Mouse (Mus musculus): ENCODE data around the gene Trim29. TPM values are rescaled to one million over a fixed set of nuclear protein-coding genes. Genes with fewer than 3 reads are reported as not detected.

Trim29 gene
- polyA plus RNA-seq, 1 experiment from 2014 or later, result 1.5 TPM

GRCm38 (mm10) chr9:43269166-43269565 is 41.5 kb upstream of the Trim29 start:
- no peaks in the 10 kb centered on the region for H3K9me3 ChIP-seq (ENCODE audit: control insufficient read depth, low read length)
- peaks cover 15% of the 10 kb centered on the region for H3K27me3 ChIP-seq (replicated peaks; ENCODE audit: control insufficient read depth, insufficient read depth, low read length)
- WGBS, result 50% methylated on average over 8 of the region's 8 CpGs
- H3K9ac ChIP-seq (ENCODE audit: low read length), result no peak overlapping the region
- no peak overlapping the region for H3K4me3 ChIP-seq (ENCODE audit: low read depth, low read length)
- DNase-seq (ENCODE audit: low spot score) (no peak), ATAC-seq (replicated peaks; ENCODE audit: low FRiP score, low TSS enrichment, low read depth) (no peak)
- H3K4me1 ChIP-seq (replicated peaks; ENCODE audit: control insufficient read depth, insufficient read depth, low read length), result peaks cover 7% of the 10 kb centered on the region; the same call in 1 of the 2 replicates
- no peaks in the 10 kb centered on the region for H3K36me3 ChIP-seq (ENCODE audit: control insufficient read depth, insufficient read depth, low read length)
- H3K4me2 ChIP-seq (ENCODE audit: low read length), result no peak overlapping the region
- H3K27ac ChIP-seq (ENCODE audit: low read depth), result no peak overlapping the region

DNA sequence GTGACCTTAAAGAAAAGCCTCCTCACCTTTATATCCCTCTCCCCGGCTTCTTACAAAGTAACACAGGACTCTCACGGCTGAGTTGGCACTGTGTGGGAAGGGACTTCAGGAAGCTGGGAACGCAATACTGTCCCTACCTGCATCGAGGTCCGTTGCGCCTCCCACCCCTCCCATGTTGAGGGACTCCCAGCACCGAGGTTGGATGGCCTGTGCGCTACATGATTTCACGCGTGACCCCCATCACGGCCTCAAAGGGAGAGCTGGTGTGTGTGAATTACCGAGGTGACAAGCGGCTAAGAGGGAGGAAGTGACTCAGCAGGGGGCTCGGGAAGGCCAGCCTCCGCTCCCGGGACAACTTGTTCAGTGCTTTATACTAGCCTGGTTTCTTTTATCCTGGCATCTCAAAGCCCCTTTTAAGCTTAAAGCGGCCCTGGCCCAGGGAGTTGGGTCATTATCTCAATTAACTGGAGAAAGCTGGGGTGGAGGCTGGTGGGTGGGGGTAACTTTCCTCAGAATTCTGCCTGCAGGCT is 39.9 kb upstream of the Trim29 start:
- no peak overlapping the region for H3K4me3 ChIP-seq (ENCODE audit: low read depth, low read length)
- WGBS, result 16% methylated on average over 17 of the region's 17 CpGs
- ATAC-seq (replicated peaks; ENCODE audit: low FRiP score, low TSS enrichment, low read depth), result no peak

GRCm38 (mm10) chr9:43271761-43272518 is 38.7 kb upstream of the Trim29 start:
- ATAC-seq (replicated peaks; ENCODE audit: low FRiP score, low TSS enrichment, low read depth) (no peak), DNase-seq (ENCODE audit: low spot score) (no peak)
- Histone ChIP-seq H3K4me2 (ENCODE audit: low read length) (no peak overlapping the region), H3K27me3 (replicated peaks; ENCODE audit: control insufficient read depth, insufficient read depth, low read length) (peaks cover 15% of the 10 kb centered on the region), H3K36me3 (ENCODE audit: control insufficient read depth, insufficient read depth, low read length) (no peaks in the 10 kb centered on the region), H3K4me1 (replicated peaks; ENCODE audit: control insufficient read depth, insufficient read depth, low read length) (0 out of 2 replicates have a peak, but pooled peaks cover 6% of the 10 kb centered on the region), H3K9me3 (ENCODE audit: control insufficient read depth, low read length) (no peaks in the 10 kb centered on the region), H3K9ac (ENCODE audit: low read length) (no peak overlapping the region), H3K27ac (ENCODE audit: low read depth) (no peak overlapping the region), H3K4me3 (ENCODE audit: low read depth, low read length) (no peak overlapping the region)
- 69% methylated on average over 14 of the region's 14 CpGs for WGBS

More for the DNA sequence above, 39.9 kb upstream of the Trim29 start:
- H3K4me1 ChIP-seq (replicated peaks; ENCODE audit: control insufficient read depth, insufficient read depth, low read length), result 0 out of 2 replicates have a peak, but pooled peaks cover 6% of the 10 kb centered on the region
- DNase-seq (ENCODE audit: low spot score), result no peak
- H3K27ac ChIP-seq (ENCODE audit: low read depth), result no peak overlapping the region
- H3K36me3 ChIP-seq (ENCODE audit: control insufficient read depth, insufficient read depth, low read length), result no peaks in the 10 kb centered on the region
- H3K9ac ChIP-seq (ENCODE audit: low read length), result no peak overlapping the region
- no peaks in the 10 kb centered on the region for H3K9me3 ChIP-seq (ENCODE audit: control insufficient read depth, low read length)
- peak overlapping the region; percentile 34 for H3K4me2 ChIP-seq (ENCODE audit: low read length)
- peaks cover 15% of the 10 kb centered on the region for H3K27me3 ChIP-seq (replicated peaks; ENCODE audit: control insufficient read depth, insufficient read depth, low read length)

DNA sequence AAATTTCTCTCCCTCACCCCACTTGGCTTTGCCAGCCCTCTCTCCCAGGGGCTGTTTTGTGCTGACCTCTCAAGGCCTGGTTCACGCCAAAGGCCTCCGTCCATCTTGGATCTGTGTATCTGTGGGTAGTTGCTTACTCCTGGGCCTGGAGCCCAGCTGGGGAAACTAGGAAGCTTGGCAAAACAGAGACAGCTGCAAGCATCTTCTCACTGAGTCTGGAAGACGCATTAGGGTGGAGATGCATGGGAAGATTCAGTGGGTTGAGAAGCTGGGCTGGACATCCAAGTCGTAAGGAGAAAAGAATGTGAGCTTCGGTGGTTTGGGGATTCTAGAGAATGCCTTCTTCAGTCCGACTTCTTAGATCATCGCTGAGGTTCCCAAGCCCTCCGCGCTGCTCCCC is 36.9 kb upstream of the Trim29 start:
- Histone ChIP-seq H3K9me3 (ENCODE audit: control insufficient read depth, low read length) (no peaks in the 10 kb centered on the region), H3K4me2 (ENCODE audit: low read length) (no peak overlapping the region), H3K27ac (ENCODE audit: low read depth) (peak overlapping the region; percentile 14; the same call in 1 of the 2 replicates), H3K27me3 (replicated peaks; ENCODE audit: control insufficient read depth, insufficient read depth, low read length) (peaks cover 15% of the 10 kb centered on the region), H3K9ac (ENCODE audit: low read length) (no peak overlapping the region), H3K36me3 (ENCODE audit: control insufficient read depth, insufficient read depth, low read length) (no peaks in the 10 kb centered on the region), H3K4me3 (ENCODE audit: low read depth, low read length) (no peak overlapping the region), H3K4me1 (replicated peaks; ENCODE audit: control insufficient read depth, insufficient read depth, low read length) (0 out of 2 replicates have a peak, but pooled peaks cover 6% of the 10 kb centered on the region)
- WGBS, result 73% methylated on average over 9 of the region's 9 CpGs
- no peak for ATAC-seq (replicated peaks; ENCODE audit: low FRiP score, low TSS enrichment, low read depth)
- DNase-seq (ENCODE audit: low spot score), result no peak

- no peak overlapping the region for H3K4me2 ChIP-seq (ENCODE audit: low read length)
- peak; percentile 96 for DNase-seq (ENCODE audit: low spot score)
- H3K27ac ChIP-seq (ENCODE audit: low read depth), result no peak overlapping the region
- H3K9ac ChIP-seq (ENCODE audit: low read length), result no peak overlapping the region
- no peaks in the 10 kb centered on the region for H3K9me3 ChIP-seq (ENCODE audit: control insufficient read depth, low read length)
- no peaks in the 10 kb centered on the region for H3K36me3 ChIP-seq (ENCODE audit: control insufficient read depth, insufficient read depth, low read length)
- H3K27me3 ChIP-seq (replicated peaks; ENCODE audit: control insufficient read depth, insufficient read depth, low read length), result no peaks in the 10 kb centered on the region
- WGBS, result 6% methylated on average over 6 of the region's 6 CpGs
- no peaks in the 10 kb centered on the region for H3K4me1 ChIP-seq (replicated peaks; ENCODE audit: control insufficient read depth, insufficient read depth, low read length)
- ATAC-seq (replicated peaks; ENCODE audit: low FRiP score, low TSS enrichment, low read depth), result peak; percentile 91
- H3K4me3 ChIP-seq (ENCODE audit: low read depth, low read length), result no peak overlapping the region
Observed at GRCm38 (mm10) chr9:43284284-43284683, 26.4 kb upstream of the Trim29 start.

- Histone ChIP-seq H3K27ac (ENCODE audit: low read depth) (no peak overlapping the region), H3K4me2 (ENCODE audit: low read length) (no peak overlapping the region), H3K4me1 (replicated peaks; ENCODE audit: control insufficient read depth, insufficient read depth, low read length) (no peaks in the 10 kb centered on the region), H3K27me3 (replicated peaks; ENCODE audit: control insufficient read depth, insufficient read depth, low read length) (no peaks in the 10 kb centered on the region), H3K4me3 (ENCODE audit: low read depth, low read length) (no peak overlapping the region), H3K36me3 (ENCODE audit: control insufficient read depth, insufficient read depth, low read length) (no peaks in the 10 kb centered on the region), H3K9ac (ENCODE audit: low read length) (no peak overlapping the region), H3K9me3 (ENCODE audit: control insufficient read depth, low read length) (no peaks in the 10 kb centered on the region)
- WGBS, result 87% methylated on average over 4 of the region's 4 CpGs
- DNase-seq (ENCODE audit: low spot score), result no peak
- ATAC-seq (replicated peaks; ENCODE audit: low FRiP score, low TSS enrichment, low read depth), result no peak
Observed at GRCm38 (mm10) chr9:43285281-43285680, 25.4 kb upstream of the Trim29 start.

DNA sequence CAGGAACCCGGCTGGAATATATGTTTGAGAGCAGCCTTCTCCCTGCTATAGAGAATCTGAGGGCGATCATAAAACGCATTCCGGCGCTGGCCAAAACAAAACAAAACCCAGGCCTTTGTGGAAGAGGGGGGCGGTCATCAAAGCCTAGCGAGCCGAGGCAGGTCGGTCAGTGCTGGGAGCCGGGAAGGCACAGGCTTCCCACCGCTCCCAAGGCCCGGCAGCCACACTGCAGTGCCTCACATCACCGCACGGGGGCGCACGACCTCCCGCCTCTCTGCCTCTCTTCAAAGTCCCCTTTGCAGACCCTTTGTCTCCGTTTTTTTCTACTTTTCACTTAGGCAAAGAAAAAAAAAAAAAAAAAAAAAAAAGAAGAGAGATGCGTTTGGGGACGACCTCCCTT is 23.8 kb upstream of the Trim29 start:
- Histone ChIP-seq H3K27ac (ENCODE audit: low read depth) (no peak overlapping the region), H3K4me2 (ENCODE audit: low read length) (peak overlapping the region; percentile 16; the same call in 1 of the 2 replicates), H3K9ac (ENCODE audit: low read length) (no peak overlapping the region), H3K36me3 (ENCODE audit: control insufficient read depth, insufficient read depth, low read length) (no peaks in the 10 kb centered on the region), H3K4me3 (ENCODE audit: low read depth, low read length) (no peak overlapping the region), H3K4me1 (replicated peaks; ENCODE audit: control insufficient read depth, insufficient read depth, low read length) (no peaks in the 10 kb centered on the region), H3K27me3 (replicated peaks; ENCODE audit: control insufficient read depth, insufficient read depth, low read length) (no peaks in the 10 kb centered on the region), H3K9me3 (ENCODE audit: control insufficient read depth, low read length) (no peaks in the 10 kb centered on the region)
- 3% methylated on average over 20 of the region's 20 CpGs for WGBS
- ATAC-seq (replicated peaks; ENCODE audit: low FRiP score, low TSS enrichment, low read depth) (no peak), DNase-seq (ENCODE audit: low spot score) (peak; percentile 94)

DNA sequence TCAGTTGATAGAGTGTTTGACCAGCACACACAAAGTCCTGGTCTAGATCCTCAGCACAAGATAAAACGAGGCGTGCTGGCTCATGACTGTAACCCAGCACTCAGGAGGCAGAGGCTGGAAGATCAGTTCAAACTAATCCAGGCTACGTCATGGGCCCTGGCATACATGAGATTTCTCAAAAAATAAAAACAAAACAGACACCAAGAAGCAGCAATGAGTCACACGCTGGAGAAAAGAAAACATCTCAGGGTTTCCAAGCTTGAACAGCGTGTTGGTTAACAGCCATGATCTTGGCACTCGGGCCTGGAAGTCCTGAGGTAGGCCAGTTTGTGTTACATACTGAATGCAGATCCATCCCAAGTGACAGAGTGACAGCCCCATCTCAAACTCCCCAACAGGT is 17.6 kb upstream of the Trim29 start:
- Histone ChIP-seq H3K4me2 (ENCODE audit: low read length) (no peak overlapping the region), H3K9ac (ENCODE audit: low read length) (no peak overlapping the region), H3K36me3 (ENCODE audit: control insufficient read depth, insufficient read depth, low read length) (no peaks in the 10 kb centered on the region), H3K4me1 (replicated peaks; ENCODE audit: control insufficient read depth, insufficient read depth, low read length) (no peaks in the 10 kb centered on the region), H3K27ac (ENCODE audit: low read depth) (no peak overlapping the region), H3K9me3 (ENCODE audit: control insufficient read depth, low read length) (no peaks in the 10 kb centered on the region), H3K27me3 (replicated peaks; ENCODE audit: control insufficient read depth, insufficient read depth, low read length) (no peaks in the 10 kb centered on the region), H3K4me3 (ENCODE audit: low read depth, low read length) (no peak overlapping the region)
- ATAC-seq (replicated peaks; ENCODE audit: low FRiP score, low TSS enrichment, low read depth), result no peak
- DNase-seq (ENCODE audit: low spot score), result no peak
- 85% methylated on average over 6 of the region's 6 CpGs for WGBS

DNA sequence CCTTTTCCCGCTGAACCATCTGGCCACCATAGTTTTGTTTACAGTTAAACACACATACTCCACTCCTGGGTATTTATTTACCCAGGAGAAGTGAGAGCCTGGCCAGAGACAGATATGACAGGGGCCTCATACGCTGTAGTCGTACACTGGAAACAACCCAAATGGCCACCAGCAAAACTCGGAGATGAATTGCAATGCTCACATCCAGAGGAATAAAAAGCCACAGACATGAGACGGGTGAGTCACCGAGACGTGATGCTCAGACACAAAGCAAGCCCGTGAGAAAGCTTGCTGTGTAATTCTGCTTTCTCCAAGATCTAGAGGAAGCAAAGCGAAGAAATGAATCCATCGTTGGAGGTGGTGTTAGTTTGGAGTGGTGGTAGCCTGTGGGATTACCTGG is 10.3 kb upstream of the Trim29 start:
- Histone ChIP-seq H3K4me2 (ENCODE audit: low read length) (no peak overlapping the region), H3K4me1 (replicated peaks; ENCODE audit: control insufficient read depth, insufficient read depth, low read length) (0 out of 2 replicates have a peak, but pooled peaks cover 4% of the 10 kb centered on the region), H3K9me3 (ENCODE audit: control insufficient read depth, low read length) (no peaks in the 10 kb centered on the region), H3K27me3 (replicated peaks; ENCODE audit: control insufficient read depth, insufficient read depth, low read length) (no peaks in the 10 kb centered on the region), H3K27ac (ENCODE audit: low read depth) (no peak overlapping the region), H3K4me3 (ENCODE audit: low read depth, low read length) (no peak overlapping the region), H3K36me3 (ENCODE audit: control insufficient read depth, insufficient read depth, low read length) (no peaks in the 10 kb centered on the region), H3K9ac (ENCODE audit: low read length) (no peak overlapping the region)
- 36% methylated on average over 10 of the region's 10 CpGs for WGBS
- DNase-seq (ENCODE audit: low spot score) (no peak), ATAC-seq (replicated peaks; ENCODE audit: low FRiP score, low TSS enrichment, low read depth) (no peak)

All from intestine, embryonic 14.5 days (tissue).